Mouse (Mus musculus) lung, postnatal 0 days (tissue): ENCODE measurements around the gene Gm20388. TPM values are rescaled to one million over a fixed set of nuclear protein-coding genes. Genes with fewer than 3 reads are reported as not detected.
A peak's percentile ranks its signal among the peaks of the same experiment; 100 is the strongest.

Experiments
- ATAC-seq: fragments of 200-750 bp; cut with Nextera tagmentation; 2 replicates; pipeline ENCODE4 v1.8.0; 2017; ENCODE audit warnings: moderate library complexity
- DNase-seq: peaks from one replicate; pipeline ENCODE4 v3.0.0-alpha.2; 2016; ENCODE audit warnings: low spot score
- H3K27ac ChIP-seq: fragments of 300-500 bp; sonication (generic); 2 replicates; pipeline ENCODE4 v1.5.1; 2014; ENCODE audit warnings: antibody characterized with exemption, mild to moderate bottlenecking, low read length, mixed read lengths
- H3K27me3 ChIP-seq: fragments of 300-500 bp; sonication (generic); replicated peaks from 2 replicates; pipeline ENCODE4 v1.6.1; 2014; ENCODE audit warnings: low read length, mixed read lengths; ENCODE audit not compliant: insufficient read depth
- H3K36me3 ChIP-seq: fragments of 300-500 bp; sonication (generic); 2 replicates; pipeline ENCODE4 v1.6.1; 2014; ENCODE audit warnings: low read length, mixed read lengths; ENCODE audit not compliant: insufficient read depth
- H3K4me1 ChIP-seq: fragments of 300-500 bp; sonication (generic); 2 replicates; pipeline ENCODE4 v1.6.1; 2014; ENCODE audit warnings: antibody characterized with exemption, low read depth, low read length, mixed read lengths; ENCODE audit not compliant: insufficient read depth
- H3K4me2 ChIP-seq: fragments of 300-500 bp; sonication (generic); replicated peaks from 2 replicates; pipeline ENCODE4 v1.6.1; 2014; ENCODE audit warnings: low read depth, mild to moderate bottlenecking, low read length, moderate library complexity, mixed read lengths
- H3K4me3 ChIP-seq: fragments of 300-500 bp; sonication (generic); 2 replicates; pipeline ENCODE4 v1.5.1; 2014; ENCODE audit warnings: low read depth, low read length
- H3K9ac ChIP-seq: fragments of 300-500 bp; sonication (generic); replicated peaks from 2 replicates; pipeline ENCODE4 v1.6.1; 2014; ENCODE audit warnings: low read depth, mild to moderate bottlenecking
- H3K9me3 ChIP-seq: fragments of 300-500 bp; sonication (generic); 2 replicates; pipeline ENCODE4 v1.6.1; 2016; ENCODE audit warnings: low read length, mixed read lengths
- CTCF ChIP-seq: IDR thresholded peaks from 2 replicates; pipeline ENCODE4 v1.5.1; 2016; ENCODE audit warnings: antibody characterized with exemption, mild to moderate bottlenecking
- EP300 ChIP-seq: IDR thresholded peaks from 2 replicates; pipeline ENCODE4 v1.6.1; 2016; ENCODE audit warnings: antibody characterized with exemption, mild to moderate bottlenecking, control low read depth
- WGBS: fragments of 180-500 bp; shearing (Covaris S2); extraction: QIAGEN DNeasy Blood & Tissue Kit; methylation state at CpG from one replicate; pipeline ENCODE4 v1.1.7; 2014; 5-methylcytosine and 5-hydroxymethylcytosine counted together
- polyA plus RNA-seq: library from polyadenylated mRNA; unstranded; fragments of >200 nt; fragmentation: Nextera tagmentation; extraction: Ambion mirVana; gene quantifications from 2 replicates; pipeline ENCODE4 v1.2.1, GENCODE M21; 2015

The Gm20388 gene
- polyA plus RNA-seq, 1 experiment from 2014 or later, result not detected

DNA sequence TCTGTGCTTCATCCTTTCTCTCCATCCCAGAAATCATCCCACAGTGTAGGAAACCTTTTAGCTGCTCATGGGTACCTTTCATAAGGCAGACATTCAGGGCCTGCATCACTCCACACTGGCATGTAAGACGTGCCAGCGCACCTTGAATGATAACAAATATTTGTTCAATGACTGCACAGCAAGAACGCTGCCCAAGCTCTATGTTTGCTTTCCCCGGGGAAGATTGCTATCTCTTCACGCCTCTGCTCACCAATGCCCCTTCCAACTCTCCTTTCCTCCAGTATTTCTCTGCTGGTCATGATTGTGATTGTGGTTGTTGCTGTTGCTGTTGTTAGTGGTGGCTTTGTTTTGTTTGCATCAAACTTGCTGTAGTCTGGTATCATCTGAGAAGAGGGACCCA lies 4292.3 kb downstream of the Gm20388 start:
- H3K4me1 ChIP-seq, result peaks cover 9% of the 10 kb centered on the region; the same call in 1 of the 2 replicates
- peak overlapping the region; percentile 20; the same call in 1 of the 2 replicates for H3K27ac ChIP-seq
- 50% methylated on average over 5 of the region's 5 CpGs for WGBS
- H3K4me3 ChIP-seq, result no peak overlapping the region
- DNase-seq, result no peak
- H3K4me2 ChIP-seq, result no peak overlapping the region
- no peak for TF ChIP-seq CTCF
- TF ChIP-seq EP300, result no peak
- no peak for ATAC-seq
- H3K27me3 ChIP-seq, result no peaks in the 10 kb centered on the region
- H3K9ac ChIP-seq, result no peak overlapping the region
- no peaks in the 10 kb centered on the region for H3K9me3 ChIP-seq
- no peaks in the 10 kb centered on the region for H3K36me3 ChIP-seq

DNA sequence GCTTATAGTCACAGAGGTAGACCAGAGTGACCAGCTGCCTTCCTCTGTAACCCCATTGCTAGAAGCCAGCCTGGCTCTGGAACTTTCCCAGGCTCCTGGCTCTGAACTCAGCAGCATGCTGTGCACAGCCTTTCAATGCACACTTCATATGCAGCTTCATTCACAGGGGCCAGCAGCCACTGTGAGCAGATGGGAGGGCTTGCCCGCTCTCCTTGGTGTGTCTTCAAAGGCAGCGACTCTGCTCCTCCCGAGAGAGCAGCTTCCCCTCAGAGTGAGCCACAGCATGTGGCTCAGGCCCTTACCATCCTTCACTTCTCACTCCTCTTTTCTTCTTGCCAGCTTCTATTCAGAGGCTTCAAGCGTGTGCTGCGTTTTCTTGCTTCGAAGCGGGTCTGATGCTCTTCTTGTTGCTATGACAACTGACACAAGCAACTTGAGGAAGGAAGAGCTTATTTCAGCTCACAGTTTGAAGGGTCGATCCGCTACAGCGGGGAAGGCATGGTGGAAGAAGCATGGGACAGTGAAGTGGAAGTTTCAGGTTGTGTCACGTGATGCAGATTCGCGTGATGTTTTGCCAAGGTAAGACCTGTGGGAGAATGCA lies 4293.5 kb downstream of the Gm20388 start:
- Histone ChIP-seq H3K4me3 (no peak overlapping the region), H3K9ac (no peak overlapping the region), H3K27ac (no peak overlapping the region), H3K4me2 (no peak overlapping the region), H3K27me3 (no peaks in the 10 kb centered on the region), H3K4me1 (peaks cover 9% of the 10 kb centered on the region; the same call in 1 of the 2 replicates), H3K36me3 (no peaks in the 10 kb centered on the region), H3K9me3 (no peaks in the 10 kb centered on the region)
- no peak for DNase-seq
- no peak for ATAC-seq
- WGBS, result 83% methylated on average over 13 of the region's 13 CpGs
- TF ChIP-seq CTCF (no peak), EP300 (no peak)

DNA sequence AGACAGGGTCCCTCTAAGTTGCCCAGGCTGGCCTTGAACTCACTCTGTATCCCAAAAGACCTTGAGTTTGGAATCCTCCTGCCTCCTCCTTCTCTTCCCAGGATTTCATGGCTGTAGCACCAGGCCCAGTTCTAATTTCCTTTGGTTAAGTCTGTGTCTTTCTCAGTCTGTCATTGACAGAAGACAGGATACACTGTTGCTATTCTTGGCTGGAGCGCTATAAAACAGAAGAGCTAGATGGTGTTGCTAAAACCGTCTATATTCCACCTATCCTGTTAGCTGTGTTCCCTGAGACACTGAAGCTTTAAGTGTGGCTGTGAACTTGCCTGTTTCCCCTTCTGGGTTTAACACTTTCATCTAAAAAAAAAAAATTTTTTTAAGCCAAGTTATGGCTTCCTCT lies 4301.5 kb downstream of the Gm20388 start:
- Histone ChIP-seq H3K27me3 (no peaks in the 10 kb centered on the region), H3K4me1 (peaks cover 3% of the 10 kb centered on the region; the same call in 1 of the 2 replicates), H3K27ac (no peak overlapping the region), H3K9me3 (no peaks in the 10 kb centered on the region), H3K4me3 (no peak overlapping the region), H3K36me3 (no peaks in the 10 kb centered on the region), H3K9ac (no peak overlapping the region), H3K4me2 (no peak overlapping the region)
- ATAC-seq (no peak; the same call in 1 of the 2 replicates), DNase-seq (no peak)
- WGBS, result 63% methylated on average over 2 of the region's 2 CpGs
- no peak for TF ChIP-seq CTCF

DNA sequence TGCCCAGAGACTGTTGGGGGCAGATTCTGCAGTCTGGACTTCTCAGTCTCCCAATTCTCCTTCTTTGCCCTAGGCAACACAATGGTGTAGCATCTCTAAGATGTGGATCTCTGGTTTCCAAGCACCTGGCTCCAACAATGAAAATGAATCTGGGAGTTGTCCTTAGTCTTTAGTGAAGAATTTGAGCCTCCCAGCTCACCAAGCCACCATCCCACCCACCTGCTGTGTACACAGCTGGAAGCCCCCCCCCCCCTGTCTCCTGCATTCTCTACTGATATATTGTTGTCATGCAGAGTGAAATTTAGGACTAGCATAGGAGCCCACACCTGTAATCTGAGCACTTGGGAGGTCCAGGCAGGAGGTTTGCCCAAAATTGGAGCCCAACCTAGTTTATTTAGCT lies 4306.3 kb downstream of the Gm20388 start:
- peaks cover 3% of the 10 kb centered on the region; the same call in 1 of the 2 replicates for H3K4me1 ChIP-seq
- DNase-seq, result no peak
- H3K4me3 ChIP-seq, result no peak overlapping the region
- no peak for ATAC-seq
- H3K27me3 ChIP-seq, result no peaks in the 10 kb centered on the region
- no peaks in the 10 kb centered on the region for H3K36me3 ChIP-seq
- H3K4me2 ChIP-seq, result no peak overlapping the region
- no peak overlapping the region for H3K9ac ChIP-seq
- no peaks in the 10 kb centered on the region for H3K9me3 ChIP-seq
- no peak overlapping the region for H3K27ac ChIP-seq
- no peak for TF ChIP-seq EP300
- no peak for TF ChIP-seq CTCF

DNA sequence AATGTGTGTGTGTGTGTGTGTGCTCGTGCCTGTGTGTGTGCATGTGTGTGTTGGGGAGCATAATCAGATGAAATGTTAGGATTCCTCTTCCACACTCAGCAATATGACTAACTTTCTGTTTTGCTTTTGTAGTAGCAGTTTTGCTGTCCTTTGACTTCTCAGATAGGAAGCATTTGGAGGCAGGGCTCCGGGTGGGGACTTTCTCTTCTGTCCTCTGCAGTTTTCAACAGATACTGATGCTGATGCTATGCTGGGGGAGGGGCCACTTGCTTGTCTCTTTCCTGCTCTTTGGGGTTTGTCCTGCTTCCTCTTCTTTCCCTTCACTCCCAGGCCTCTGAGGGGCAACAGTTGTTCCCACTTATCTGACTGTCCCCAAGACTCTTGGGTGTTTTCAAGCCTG lies 4319.2 kb downstream of the Gm20388 start:
- H3K4me2 ChIP-seq, result no peak overlapping the region
- no peak for ATAC-seq
- no peak overlapping the region for H3K27ac ChIP-seq
- no peaks in the 10 kb centered on the region for H3K36me3 ChIP-seq
- WGBS, result 54% methylated on average over 2 of the region's 2 CpGs
- no peak for TF ChIP-seq EP300
- TF ChIP-seq CTCF, result no peak
- H3K4me1 ChIP-seq, result peaks cover 10% of the 10 kb centered on the region; the same call in 1 of the 2 replicates
- no peak overlapping the region for H3K9ac ChIP-seq
- no peaks in the 10 kb centered on the region for H3K9me3 ChIP-seq
- DNase-seq, result no peak
- no peak overlapping the region for H3K4me3 ChIP-seq
- no peaks in the 10 kb centered on the region for H3K27me3 ChIP-seq

DNA sequence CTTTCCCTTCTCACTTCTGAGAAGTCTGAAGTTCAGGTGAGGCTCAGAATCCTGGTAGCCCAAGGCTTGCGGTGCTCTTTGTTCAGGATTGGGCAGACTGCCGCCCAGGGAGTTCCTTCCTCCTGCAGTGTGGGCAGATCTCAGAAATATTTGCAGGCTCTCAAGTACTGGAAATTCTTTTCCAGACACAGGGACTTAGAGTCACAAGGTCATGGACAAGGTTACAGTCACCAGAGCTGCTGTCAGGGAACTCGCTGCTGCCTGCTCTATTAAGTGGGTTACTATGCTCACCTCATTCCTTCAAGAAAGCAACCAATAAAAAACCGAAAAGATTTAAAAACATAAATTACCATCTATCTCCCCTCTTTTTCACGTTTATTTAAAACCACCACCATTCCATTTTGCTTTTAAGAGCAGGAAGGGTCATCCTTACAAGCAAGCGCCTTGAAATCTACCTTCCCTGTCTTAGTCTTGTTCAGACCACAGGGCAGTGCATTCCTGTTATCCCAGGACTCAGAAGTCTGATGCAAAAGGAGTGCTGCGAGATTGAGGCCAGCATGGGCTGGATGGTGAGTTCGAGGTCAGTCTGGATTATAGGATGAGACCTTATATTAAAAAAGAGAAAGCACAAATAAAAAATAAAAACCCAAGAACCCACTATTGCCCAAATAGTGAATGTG lies 4320.0 kb downstream of the Gm20388 start:
- TF ChIP-seq EP300 (no peak), CTCF (no peak)
- DNase-seq, result peak; percentile 13
- Histone ChIP-seq H3K4me3 (peak overlapping the region; percentile 75), H3K4me1 (peaks cover 10% of the 10 kb centered on the region; the same call in 1 of the 2 replicates), H3K9me3 (no peaks in the 10 kb centered on the region), H3K27me3 (no peaks in the 10 kb centered on the region), H3K27ac (no peak overlapping the region), H3K36me3 (no peaks in the 10 kb centered on the region), H3K9ac (no peak overlapping the region), H3K4me2 (peak overlapping the region; percentile 97)
- peak; percentile 7; the same call in 1 of the 2 replicates for ATAC-seq
- WGBS, result 44% methylated on average over 8 of the region's 8 CpGs
